Mouse (Mus musculus): ENCODE data around the gene Gli3. TPM values are rescaled to one million over a fixed set of nuclear protein-coding genes. Genes with fewer than 3 reads are reported as not detected.

Gene Gli3
- total and polyA plus RNA-seq, 3 experiments, result 0.11 TPM; not detected in 2

GRCm38 (mm10) chr13:15486033-15486891 is 23.2 kb downstream of the Gli3 start:
- Histone ChIP-seq H3K36me3 (replicated peaks) (no peaks in the 10 kb centered on the region), H3K9me3 (replicated peaks) (no peaks in the 10 kb centered on the region), H3K4me1 (ENCODE audit: insufficient read depth, low read depth, low read length) (no peaks in the 10 kb centered on the region), H3K27me3 (ENCODE audit: insufficient read depth, low read length) (no peaks in the 10 kb centered on the region), H3K4me3 (ENCODE audit: low read depth, low read length) (no peak overlapping the region)
- DNase-seq (ENCODE audit: low spot score), result no peak
- ATAC-seq (ENCODE audit: extremely low read depth, insufficient number of reproducible peaks, low FRiP score, poor library complexity, severe bottlenecking), result no peak
- TF ChIP-seq POLR2AphosphoS5 (IDR thresholded peaks at IDR 0.05; ENCODE audit: insufficient replicate concordance, low read depth, low read length) (no peak), CTCF (IDR thresholded peaks at IDR 0.05; ENCODE audit: low read depth, low read length) (no peak), GATA2 (IDR thresholded peaks at IDR 0.05; ENCODE audit: borderline replicate concordance, low read depth, low read length) (no peak), GATA1 (IDR thresholded peaks at IDR 0.05; ENCODE audit: borderline replicate concordance, low read length) (no peak), TAL1 (conservative IDR thresholded peaks at IDR 0.05; ENCODE audit: low read depth, low read length) (no peak)

GRCm38 (mm10) chr13:15487334-15487733 is 24.3 kb downstream of the Gli3 start:
- H3K27me3 ChIP-seq (ENCODE audit: insufficient read depth, low read length), result no peaks in the 10 kb centered on the region
- no peak for ATAC-seq (ENCODE audit: extremely low read depth, insufficient number of reproducible peaks, low FRiP score, poor library complexity, severe bottlenecking)
- H3K4me3 ChIP-seq (ENCODE audit: low read depth, low read length), result no peak overlapping the region
- H3K36me3 ChIP-seq (replicated peaks), result no peaks in the 10 kb centered on the region
- H3K4me1 ChIP-seq (ENCODE audit: insufficient read depth, low read depth, low read length), result no peaks in the 10 kb centered on the region
- DNase-seq (ENCODE audit: low spot score), result no peak
- TF ChIP-seq CTCF (IDR thresholded peaks at IDR 0.05; ENCODE audit: low read depth, low read length), result no peak
- no peak for TF ChIP-seq GATA2 (IDR thresholded peaks at IDR 0.05; ENCODE audit: borderline replicate concordance, low read depth, low read length)
- TF ChIP-seq POLR2AphosphoS5 (IDR thresholded peaks at IDR 0.05; ENCODE audit: insufficient replicate concordance, low read depth, low read length), result no peak
- no peak for TF ChIP-seq GATA1 (IDR thresholded peaks at IDR 0.05; ENCODE audit: borderline replicate concordance, low read length)
- no peak for TF ChIP-seq TAL1 (conservative IDR thresholded peaks at IDR 0.05; ENCODE audit: low read depth, low read length)
- no peaks in the 10 kb centered on the region for H3K9me3 ChIP-seq (replicated peaks)

DNA sequence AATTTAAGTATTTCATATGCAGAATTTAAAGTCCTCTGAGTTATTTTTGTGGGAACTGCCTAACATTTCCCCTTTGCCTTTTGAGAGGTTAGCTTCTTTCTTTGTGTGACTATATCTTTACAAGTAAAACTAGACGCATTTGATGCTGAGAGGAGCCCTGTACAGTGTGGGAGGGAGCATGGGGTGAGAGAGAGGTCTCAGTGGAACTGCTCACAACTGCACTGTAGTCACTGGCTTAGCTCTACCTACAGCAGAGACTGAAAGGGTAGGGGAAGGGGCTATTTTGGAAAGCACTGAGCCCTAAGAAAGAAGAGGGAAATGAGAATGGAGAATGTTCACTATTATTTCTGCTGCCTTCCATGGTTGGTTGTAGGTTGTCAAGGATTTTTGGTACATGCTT is 25.0 kb downstream of the Gli3 start:
- TF ChIP-seq POLR2AphosphoS5 (IDR thresholded peaks at IDR 0.05; ENCODE audit: insufficient replicate concordance, low read depth, low read length) (no peak), GATA1 (IDR thresholded peaks at IDR 0.05; ENCODE audit: borderline replicate concordance, low read length) (no peak), TAL1 (conservative IDR thresholded peaks at IDR 0.05; ENCODE audit: low read depth, low read length) (no peak), GATA2 (IDR thresholded peaks at IDR 0.05; ENCODE audit: borderline replicate concordance, low read depth, low read length) (no peak), CTCF (IDR thresholded peaks at IDR 0.05; ENCODE audit: low read depth, low read length) (no peak)
- ATAC-seq (ENCODE audit: extremely low read depth, insufficient number of reproducible peaks, low FRiP score, poor library complexity, severe bottlenecking), result no peak
- DNase-seq (ENCODE audit: low spot score), result no peak
- no peaks in the 10 kb centered on the region for H3K36me3 ChIP-seq (replicated peaks)
- no peaks in the 10 kb centered on the region for H3K9me3 ChIP-seq (replicated peaks)
- no peaks in the 10 kb centered on the region for H3K27me3 ChIP-seq (ENCODE audit: insufficient read depth, low read length)
- no peaks in the 10 kb centered on the region for H3K4me1 ChIP-seq (ENCODE audit: insufficient read depth, low read depth, low read length)
- H3K4me3 ChIP-seq (ENCODE audit: low read depth, low read length), result no peak overlapping the region

- Histone ChIP-seq H3K27me3 (ENCODE audit: insufficient read depth, low read length) (peaks cover 3% of the 10 kb centered on the region), H3K9me3 (replicated peaks) (no peaks in the 10 kb centered on the region), H3K4me3 (ENCODE audit: low read depth, low read length) (no peak overlapping the region), H3K4me1 (ENCODE audit: insufficient read depth, low read depth, low read length) (no peaks in the 10 kb centered on the region), H3K36me3 (replicated peaks) (no peaks in the 10 kb centered on the region)
- ATAC-seq (ENCODE audit: extremely low read depth, insufficient number of reproducible peaks, low FRiP score, poor library complexity, severe bottlenecking), result no peak
- DNase-seq (ENCODE audit: low spot score), result no peak
- no peak for TF ChIP-seq CTCF (IDR thresholded peaks at IDR 0.05; ENCODE audit: low read depth, low read length)
- TF ChIP-seq POLR2AphosphoS5 (IDR thresholded peaks at IDR 0.05; ENCODE audit: insufficient replicate concordance, low read depth, low read length), result no peak
- TF ChIP-seq GATA2 (IDR thresholded peaks at IDR 0.05; ENCODE audit: borderline replicate concordance, low read depth, low read length), result no peak
- TF ChIP-seq GATA1 (IDR thresholded peaks at IDR 0.05; ENCODE audit: borderline replicate concordance, low read length), result no peak
- no peak for TF ChIP-seq TAL1 (conservative IDR thresholded peaks at IDR 0.05; ENCODE audit: low read depth, low read length)
These were observed 32.8 kb downstream of the Gli3 start for GRCm38 (mm10) chr13:15495820-15496219.

DNA sequence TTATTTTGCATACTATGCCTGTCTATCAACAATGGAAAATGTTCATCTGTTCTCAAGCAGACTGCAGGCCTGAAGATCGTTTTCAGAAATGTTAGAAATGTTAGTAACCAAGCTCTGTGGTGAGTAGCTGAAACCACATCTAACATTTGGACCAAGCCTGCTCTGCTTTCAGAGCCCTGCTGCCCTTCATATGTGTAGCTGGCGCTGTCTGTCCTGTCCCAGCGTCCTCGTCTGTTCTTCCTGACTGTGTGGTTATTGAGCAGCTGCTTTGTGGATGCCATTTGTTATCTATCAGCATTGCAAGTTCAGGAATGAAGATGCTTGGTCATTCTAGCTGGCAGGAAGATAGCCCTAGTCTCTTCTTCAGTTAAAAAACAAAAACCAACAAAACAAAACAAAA is 35.3 kb downstream of the Gli3 start:
- Histone ChIP-seq H3K27me3 (ENCODE audit: insufficient read depth, low read length) (peaks cover 3% of the 10 kb centered on the region), H3K4me3 (ENCODE audit: low read depth, low read length) (no peak overlapping the region), H3K9me3 (replicated peaks) (no peaks in the 10 kb centered on the region), H3K4me1 (ENCODE audit: insufficient read depth, low read depth, low read length) (no peaks in the 10 kb centered on the region), H3K36me3 (replicated peaks) (no peaks in the 10 kb centered on the region)
- no peak for TF ChIP-seq TAL1 (conservative IDR thresholded peaks at IDR 0.05; ENCODE audit: low read depth, low read length)
- no peak for TF ChIP-seq GATA1 (IDR thresholded peaks at IDR 0.05; ENCODE audit: borderline replicate concordance, low read length)
- no peak for TF ChIP-seq GATA2 (IDR thresholded peaks at IDR 0.05; ENCODE audit: borderline replicate concordance, low read depth, low read length)
- no peak for TF ChIP-seq CTCF (IDR thresholded peaks at IDR 0.05; ENCODE audit: low read depth, low read length)
- no peak for TF ChIP-seq POLR2AphosphoS5 (IDR thresholded peaks at IDR 0.05; ENCODE audit: insufficient replicate concordance, low read depth, low read length)
- DNase-seq (ENCODE audit: low spot score) (no peak), ATAC-seq (ENCODE audit: extremely low read depth, insufficient number of reproducible peaks, low FRiP score, poor library complexity, severe bottlenecking) (no peak)

DNA sequence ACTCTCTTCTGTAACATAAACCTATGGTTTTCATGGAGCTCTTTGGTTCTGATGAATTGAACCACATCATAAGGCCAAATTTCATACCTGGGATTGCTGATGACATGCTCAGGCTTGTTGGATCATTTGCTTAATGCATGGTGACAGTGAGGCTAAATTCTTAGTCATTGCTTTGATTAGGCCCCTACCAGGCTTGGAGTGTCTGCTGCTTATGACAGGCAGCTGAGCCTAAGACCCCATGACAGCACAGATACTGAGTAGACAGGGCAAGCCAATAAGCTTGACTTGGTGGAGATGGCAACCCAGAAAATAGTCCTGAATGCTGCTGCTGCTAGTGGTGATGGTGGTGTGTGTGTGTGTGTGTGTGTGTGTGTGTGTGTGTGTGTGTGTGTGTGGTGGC is 47.9 kb downstream of the Gli3 start:
- ATAC-seq (ENCODE audit: extremely low read depth, insufficient number of reproducible peaks, low FRiP score, poor library complexity, severe bottlenecking) (no peak), DNase-seq (ENCODE audit: low spot score) (no peak)
- no peaks in the 10 kb centered on the region for H3K36me3 ChIP-seq (replicated peaks)
- H3K9me3 ChIP-seq (replicated peaks), result no peaks in the 10 kb centered on the region
- no peak for TF ChIP-seq TAL1 (conservative IDR thresholded peaks at IDR 0.05; ENCODE audit: low read depth, low read length)
- TF ChIP-seq GATA1 (IDR thresholded peaks at IDR 0.05; ENCODE audit: borderline replicate concordance, low read length), result no peak
- no peak for TF ChIP-seq CTCF (IDR thresholded peaks at IDR 0.05; ENCODE audit: low read depth, low read length)
- no peak for TF ChIP-seq GATA2 (IDR thresholded peaks at IDR 0.05; ENCODE audit: borderline replicate concordance, low read depth, low read length)
- no peak for TF ChIP-seq POLR2AphosphoS5 (IDR thresholded peaks at IDR 0.05; ENCODE audit: insufficient replicate concordance, low read depth, low read length)
- no peak overlapping the region for H3K4me3 ChIP-seq (ENCODE audit: low read depth, low read length)
- H3K4me1 ChIP-seq (ENCODE audit: insufficient read depth, low read depth, low read length), result no peaks in the 10 kb centered on the region
- no peaks in the 10 kb centered on the region for H3K27me3 ChIP-seq (ENCODE audit: insufficient read depth, low read length)
